In genomic region chr2:152227051-152227481, GRCm38 (mm10) we compare ENCODE assay signal across 8 mouse cellular contexts. TPM values are rescaled to one million over a fixed set of nuclear protein-coding genes. Genes with fewer than 3 reads are reported as not detected.
DNase-seq lines count a peak whose midpoint lies in the region; ATAC-seq lines count a peak whose summit lies in the region.

No protein-coding gene starts in this region.

- H3K27me3 ChIP-seq in forebrain, embryonic 15.5 days, result no peaks in the 10 kb centered on the region
- no peaks in the 10 kb centered on the region for H3K27me3 ChIP-seq in hindbrain, embryonic 10.5 days (ENCODE audit: insufficient read depth, poor library complexity, severe bottlenecking)

- ATAC-seq in forebrain, embryonic 15.5 days (replicated peaks), result peak; percentile 85
- peak; percentile 64 for ATAC-seq in megakaryocyte-erythroid progenitor cell, adult 5-6 weeks (replicated peaks; ENCODE audit: low FRiP score, low TSS enrichment, poor library complexity, severe bottlenecking)

- H3K36me3 ChIP-seq in forebrain, embryonic 15.5 days, result no peaks in the 10 kb centered on the region
- peaks cover 22% of the 10 kb centered on the region for H3K36me3 ChIP-seq in hindbrain, embryonic 10.5 days

- no peaks in the 10 kb centered on the region for H3K9me3 ChIP-seq in forebrain, embryonic 15.5 days
- H3K9me3 ChIP-seq in hindbrain, embryonic 10.5 days, result no peaks in the 10 kb centered on the region

- peak overlapping the region; percentile 60 for H3K4me2 ChIP-seq in forebrain, embryonic 15.5 days (replicated peaks)

- WGBS in forebrain, embryonic 15.5 days, result under 1% methylated on average over 38 of the region's 38 CpGs
- WGBS in hindbrain, embryonic 10.5 days, result under 1% methylated on average over 38 of the region's 38 CpGs

- H3K4me3 ChIP-seq in forebrain, embryonic 15.5 days, result peak overlapping the region; percentile 84
- H3K4me3 ChIP-seq in hindbrain, embryonic 10.5 days, result peak overlapping the region; percentile 96

- peak; percentile 38 for DNase-seq in WW6 (ENCODE audit: low read depth, low spot score)
- DNase-seq in cerebellum, adult 11 months, result peak; percentile 48
- peak; percentile 77 for DNase-seq in hindbrain, embryonic 10.5 days (ENCODE audit: low spot score)
- peak; percentile 58 to 60 for DNase-seq in left cerebral cortex, postnatal 14 days (ENCODE audit: low spot score in 2 of 2)
- peak; percentile 27 for DNase-seq in skeletal muscle tissue, adult 2 months (ENCODE audit: low read depth, low spot score)
- DNase-seq in T-cell, adult 2 months (ENCODE audit: low spot score), result no peak

- intact Hi-C loops in left cerebral cortex, postnatal 14 days (cut with DNase I), result no loop called here

- H3K9ac ChIP-seq in forebrain, embryonic 15.5 days (replicated peaks), result peak overlapping the region; percentile 86

- peaks cover 20% of the 10 kb centered on the region for H3K4me1 ChIP-seq in forebrain, embryonic 15.5 days
- peaks cover 26% of the 10 kb centered on the region for H3K4me1 ChIP-seq in hindbrain, embryonic 10.5 days (replicated peaks)

- H3K27ac ChIP-seq in forebrain, embryonic 15.5 days (replicated peaks), result peak overlapping the region; percentile 94
- peak overlapping the region; percentile 99 for H3K27ac ChIP-seq in hindbrain, embryonic 10.5 days

RNA-seq across cellular contexts. Expression of gene Csnk2a1, which starts 0.4 kb away (rescaled TPM):
- 116 TPM in 2 replicates for polyA plus RNA-seq in forebrain, embryonic 15.5 days (2015; fragmentation: Nextera tagmentation; extraction: Ambion mirVana)
- 83.7 and 91.3 TPM in 2 replicates for polyA plus RNA-seq in hindbrain, embryonic 10.5 days (2016; fragmentation: Nextera tagmentation; extraction: Ambion mirVana)
- total RNA-seq in left cerebral cortex, postnatal 14 days (2021), result 100 to 1,000 TPM; 107 TPM
- 109 and 165 TPM in 2 replicates for total RNA-seq in megakaryocyte-erythroid progenitor cell, adult 5-6 weeks (2014; fragmentation: Nextera tagmentation)
- 158 and 161 TPM in 2 replicates for total RNA-seq in megakaryocyte-erythroid progenitor cell, adult 5-6 weeks (2017)
